Mouse (Mus musculus): ENCODE measurements at regions not wholly inside any gene's neighbourhood (a gene's known extent, or its start where the extent isn't known, plus 50 kb on each side); places are given as distances from the start of the nearest gene placed in this dataset.

DNA sequence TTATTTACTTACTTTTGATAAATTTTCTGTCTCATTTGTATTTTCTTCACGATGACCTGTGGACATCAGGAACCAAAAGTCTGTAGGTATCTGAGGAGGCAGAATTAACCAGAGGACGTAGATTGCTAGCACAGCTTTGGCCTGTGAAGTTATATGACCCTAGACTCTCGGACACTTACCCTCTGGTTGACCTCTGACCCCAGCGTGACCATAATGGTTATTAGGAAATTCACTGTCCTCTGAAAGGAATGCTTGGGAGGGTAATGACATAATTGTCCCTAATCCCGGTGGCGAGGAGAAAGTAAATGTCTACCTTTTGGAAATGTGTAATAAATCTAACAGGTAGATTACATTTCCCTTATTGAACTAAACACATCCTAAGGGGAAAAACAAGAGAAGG is 135.5 kb upstream of the Prickle1 start:
- Histone ChIP-seq H3K36me3 (ENCODE audit: insufficient read depth, low read length) (no peaks in the 10 kb centered on the region), H3K27ac (no peak overlapping the region), H3K27me3 (ENCODE audit: insufficient read depth, low read length) (no peaks in the 10 kb centered on the region), H3K4me2 (ENCODE audit: low read length) (no peak overlapping the region), H3K4me1 (replicated peaks; ENCODE audit: insufficient read depth, low read length) (no peaks in the 10 kb centered on the region), H3K9me3 (replicated peaks; ENCODE audit: low read length) (no peaks in the 10 kb centered on the region), H3K4me3 (replicated peaks; ENCODE audit: low read depth, low read length) (no peak overlapping the region), H3K9ac (ENCODE audit: low read depth, low read length) (no peak overlapping the region)
- no peak for DNase-seq (ENCODE audit: low spot score)
- ATAC-seq (replicated peaks; ENCODE audit: low FRiP score, low read depth), result no peak
- TF ChIP-seq CTCF (IDR thresholded peaks at IDR 0.05; ENCODE audit: low read depth), result no peak
- 46% methylated on average over 6 of the region's 6 CpGs for WGBS

DNA sequence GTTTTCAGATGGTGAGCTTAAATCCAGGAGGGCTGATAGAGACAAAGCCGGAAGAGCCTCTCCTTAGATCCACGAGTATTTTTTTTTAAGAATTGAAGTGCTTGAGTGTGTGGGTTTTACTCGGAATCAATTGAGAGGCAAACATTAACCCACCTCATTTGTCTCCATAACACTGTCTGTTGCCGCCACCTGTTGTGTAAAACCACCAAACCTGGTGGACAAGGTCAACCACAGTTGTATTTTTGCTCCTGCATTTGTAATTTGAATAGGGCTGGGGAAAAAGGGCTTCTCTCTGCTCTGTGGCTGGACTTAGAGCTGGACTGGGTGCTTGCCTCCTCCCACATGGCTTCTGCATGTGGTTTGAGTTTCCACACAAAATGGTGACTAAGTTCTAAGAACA is 119.8 kb upstream of the Prickle1 start:
- ATAC-seq (replicated peaks; ENCODE audit: low FRiP score, low read depth), result no peak
- Histone ChIP-seq H3K9me3 (replicated peaks; ENCODE audit: low read length) (no peaks in the 10 kb centered on the region), H3K27ac (no peak overlapping the region), H3K4me1 (replicated peaks; ENCODE audit: insufficient read depth, low read length) (peaks cover 12% of the 10 kb centered on the region), H3K36me3 (ENCODE audit: insufficient read depth, low read length) (no peaks in the 10 kb centered on the region), H3K27me3 (ENCODE audit: insufficient read depth, low read length) (no peaks in the 10 kb centered on the region), H3K4me3 (replicated peaks; ENCODE audit: low read depth, low read length) (no peak overlapping the region), H3K9ac (ENCODE audit: low read depth, low read length) (no peak overlapping the region), H3K4me2 (ENCODE audit: low read length) (no peak overlapping the region)
- no peak for DNase-seq (ENCODE audit: low spot score)
- no peak for TF ChIP-seq CTCF (IDR thresholded peaks at IDR 0.05; ENCODE audit: low read depth)
- WGBS, result 39% methylated on average over 4 of the region's 4 CpGs

DNA sequence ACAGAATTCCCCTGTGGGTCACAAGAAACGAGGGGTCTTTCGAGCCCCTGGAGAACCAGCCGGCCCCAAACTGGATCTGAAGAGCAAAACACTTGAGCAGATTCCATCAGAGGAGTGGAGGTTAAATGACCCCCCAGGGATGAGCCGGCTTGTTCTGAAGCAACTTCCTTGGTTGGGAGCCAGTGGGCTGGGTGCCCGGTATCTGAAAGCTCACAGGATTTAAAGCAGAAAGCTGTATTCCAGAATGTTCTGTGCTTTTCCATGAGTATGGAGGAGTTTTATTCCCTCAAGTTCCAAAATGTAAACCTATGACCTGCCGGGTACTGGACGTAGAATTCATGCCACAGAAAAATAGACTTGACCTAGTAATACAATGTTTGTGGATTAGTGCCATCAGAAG is 117.7 kb upstream of the Prickle1 start:
- TF ChIP-seq CTCF (IDR thresholded peaks at IDR 0.05; ENCODE audit: low read depth), result no peak
- whole genome bisulfite sequencing, result 67% methylated on average over 7 of the region's 7 CpGs
- H3K4me2 ChIP-seq (ENCODE audit: low read length), result no peak overlapping the region
- peak; percentile 80 for DNase-seq (ENCODE audit: low spot score)
- no peaks in the 10 kb centered on the region for H3K9me3 ChIP-seq (replicated peaks; ENCODE audit: low read length)
- no peaks in the 10 kb centered on the region for H3K36me3 ChIP-seq (ENCODE audit: insufficient read depth, low read length)
- H3K27me3 ChIP-seq (ENCODE audit: insufficient read depth, low read length), result no peaks in the 10 kb centered on the region
- H3K4me3 ChIP-seq (replicated peaks; ENCODE audit: low read depth, low read length), result no peak overlapping the region
- no peak for ATAC-seq (replicated peaks; ENCODE audit: low FRiP score, low read depth)
- no peak overlapping the region for H3K27ac ChIP-seq
- H3K4me1 ChIP-seq (replicated peaks; ENCODE audit: insufficient read depth, low read length), result peaks cover 17% of the 10 kb centered on the region
- no peak overlapping the region for H3K9ac ChIP-seq (ENCODE audit: low read depth, low read length)

- Histone ChIP-seq H3K4me3 (replicated peaks; ENCODE audit: low read depth, low read length) (no peak overlapping the region), H3K4me1 (replicated peaks; ENCODE audit: insufficient read depth, low read length) (peaks cover 17% of the 10 kb centered on the region), H3K27me3 (ENCODE audit: insufficient read depth, low read length) (no peaks in the 10 kb centered on the region), H3K9me3 (replicated peaks; ENCODE audit: low read length) (no peaks in the 10 kb centered on the region), H3K27ac (no peak overlapping the region), H3K9ac (ENCODE audit: low read depth, low read length) (no peak overlapping the region), H3K4me2 (ENCODE audit: low read length) (no peak overlapping the region), H3K36me3 (ENCODE audit: insufficient read depth, low read length) (no peaks in the 10 kb centered on the region)
- no peak for TF ChIP-seq CTCF (IDR thresholded peaks at IDR 0.05; ENCODE audit: low read depth)
- WGBS, result 37% methylated on average over 10 of the region's 10 CpGs
- ATAC-seq (replicated peaks; ENCODE audit: low FRiP score, low read depth) (no peak), DNase-seq (ENCODE audit: low spot score) (peak; percentile 33)
Observed at GRCm38 (mm10) chr15:93712594-93712993, 116.9 kb upstream of the Prickle1 start.

DNA sequence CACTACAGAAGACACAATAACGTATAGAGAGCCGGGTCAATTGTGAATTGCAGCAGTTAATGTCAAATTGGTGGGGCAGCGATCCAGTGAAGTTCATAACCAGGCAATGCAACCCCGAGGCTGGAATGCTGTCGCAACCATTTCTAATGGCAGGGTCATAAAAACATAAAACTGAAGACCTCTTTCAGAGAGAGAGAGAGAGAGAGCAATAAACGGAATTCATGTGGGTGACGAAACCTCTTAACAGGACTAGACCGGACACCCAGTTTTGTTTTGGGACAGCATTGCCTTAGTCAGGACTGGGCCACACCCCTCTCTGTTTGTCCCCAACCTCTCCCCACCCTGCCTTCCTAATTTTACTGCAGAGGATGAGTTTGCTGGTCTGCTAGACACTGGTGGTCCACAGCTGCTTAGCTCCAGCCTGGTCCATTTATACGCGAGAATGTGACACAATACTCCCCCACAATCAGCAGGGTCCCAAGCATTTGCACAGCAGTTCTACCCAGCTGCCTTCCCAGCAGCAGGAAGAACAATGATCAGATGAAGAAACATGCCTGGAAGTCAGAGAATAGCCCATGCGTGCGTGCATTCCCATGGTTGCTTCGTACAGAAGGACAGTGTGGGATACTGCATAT is 115.6 kb upstream of the Prickle1 start:
- no peaks in the 10 kb centered on the region for H3K27me3 ChIP-seq (ENCODE audit: insufficient read depth, low read length)
- peak overlapping the region; percentile 3; the same call in 1 of the 2 replicates for H3K27ac ChIP-seq
- H3K36me3 ChIP-seq (ENCODE audit: insufficient read depth, low read length), result no peaks in the 10 kb centered on the region
- peak; percentile 82 for DNase-seq (ENCODE audit: low spot score)
- WGBS, result 35% methylated on average over 13 of the region's 13 CpGs
- peak; percentile 23; the same call in 1 of the 2 replicates for ATAC-seq (replicated peaks; ENCODE audit: low FRiP score, low read depth)
- no peak overlapping the region for H3K9ac ChIP-seq (ENCODE audit: low read depth, low read length)
- TF ChIP-seq CTCF (IDR thresholded peaks at IDR 0.05; ENCODE audit: low read depth), result no peak
- H3K4me2 ChIP-seq (ENCODE audit: low read length), result no peak overlapping the region
- H3K9me3 ChIP-seq (replicated peaks; ENCODE audit: low read length), result no peaks in the 10 kb centered on the region
- H3K4me1 ChIP-seq (replicated peaks; ENCODE audit: insufficient read depth, low read length), result peaks cover 26% of the 10 kb centered on the region
- H3K4me3 ChIP-seq (replicated peaks; ENCODE audit: low read depth, low read length), result no peak overlapping the region

- no peak overlapping the region for H3K4me2 ChIP-seq (ENCODE audit: low read length)
- H3K9me3 ChIP-seq (replicated peaks; ENCODE audit: low read length), result no peaks in the 10 kb centered on the region
- no peaks in the 10 kb centered on the region for H3K27me3 ChIP-seq (ENCODE audit: insufficient read depth, low read length)
- ATAC-seq (replicated peaks; ENCODE audit: low FRiP score, low read depth) (peak; percentile 6; the same call in 1 of the 2 replicates), DNase-seq (ENCODE audit: low spot score) (peak; percentile 52)
- peaks cover 26% of the 10 kb centered on the region for H3K4me1 ChIP-seq (replicated peaks; ENCODE audit: insufficient read depth, low read length)
- no peak for TF ChIP-seq CTCF (IDR thresholded peaks at IDR 0.05; ENCODE audit: low read depth)
- 46% methylated on average over 15 of the region's 15 CpGs for WGBS
- no peak overlapping the region for H3K9ac ChIP-seq (ENCODE audit: low read depth, low read length)
- H3K36me3 ChIP-seq (ENCODE audit: insufficient read depth, low read length), result no peaks in the 10 kb centered on the region
- H3K4me3 ChIP-seq (replicated peaks; ENCODE audit: low read depth, low read length), result no peak overlapping the region
- H3K27ac ChIP-seq, result peak overlapping the region; percentile 3; the same call in 1 of the 2 replicates
Observed at GRCm38 (mm10) chr15:93710493-93711149, 114.9 kb upstream of the Prickle1 start.

All from kidney, postnatal 0 days (tissue).